Mouse (Mus musculus) gastrocnemius, adult 2 months (tissue): Measurements from ENCODE around the gene Vrk1. TPM values are rescaled to one million over a fixed set of nuclear protein-coding genes. Genes with fewer than 3 reads are reported as not detected.
A peak's percentile ranks its signal among the peaks of the same experiment; 100 is the strongest.

Source experiments
- DNase-seq: peaks from one replicate; pipeline ENCODE4 v3.0.0; 2022
- H3K27ac ChIP-seq: fragments of 200-600 bp; 2 replicates; pipeline ENCODE4 v1.8.1; 2022; ENCODE audit warnings: mild to moderate bottlenecking
- H3K4me3 ChIP-seq: fragments of 200-600 bp; 2 replicates; pipeline ENCODE4 v1.8.1; 2022; ENCODE audit warnings: mild to moderate bottlenecking, moderate library complexity
- CTCF ChIP-seq: fragments of 200-600 bp; IDR thresholded peaks from 2 replicates; pipeline ENCODE4 v1.8.1; 2022; ENCODE audit warnings: antibody characterized with exemption, mild to moderate bottlenecking, moderate library complexity
- intact Hi-C: fragments of 180-260 bp; cut with DNase I; formaldehyde crosslinking; loops from one replicate; pipeline ENCODE4 v1.15.1; 2025
- total RNA-seq, 2 experiments: library from RNA; stranded (reverse); gene quantifications; 2 replicates each; pipeline ENCODE4 v1.2.3; 2021

The Vrk1 gene
- total RNA-seq, 2 experiments from 2014 or later: 4.0 to 5.0 TPM

DNA sequence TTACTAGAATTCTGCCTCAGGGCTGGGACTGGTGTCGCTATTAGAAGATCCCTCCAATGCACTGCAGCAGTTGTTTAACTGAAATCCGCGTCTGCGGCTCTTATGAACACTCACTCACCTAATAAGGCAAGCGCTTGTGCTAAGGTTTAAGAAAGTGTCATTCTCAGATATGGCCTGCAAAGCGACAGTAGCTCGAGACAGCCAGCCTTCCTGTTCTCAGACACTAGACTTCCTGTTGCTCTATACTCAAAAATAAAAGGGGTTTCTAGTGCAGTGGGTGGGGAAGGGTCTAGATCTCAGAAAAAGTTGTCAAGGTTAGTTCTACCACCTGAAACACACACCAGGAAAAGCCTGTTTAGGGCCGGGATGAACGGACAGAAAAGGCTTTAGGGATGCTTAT lies 21.9 kb downstream of the Vrk1 start:
- TF ChIP-seq CTCF: no peak
- Histone ChIP-seq H3K4me3 (no peak overlapping the region), H3K27ac (no peak overlapping the region)
- intact Hi-C loops: no loop called here
- DNase-seq: no peak

DNA sequence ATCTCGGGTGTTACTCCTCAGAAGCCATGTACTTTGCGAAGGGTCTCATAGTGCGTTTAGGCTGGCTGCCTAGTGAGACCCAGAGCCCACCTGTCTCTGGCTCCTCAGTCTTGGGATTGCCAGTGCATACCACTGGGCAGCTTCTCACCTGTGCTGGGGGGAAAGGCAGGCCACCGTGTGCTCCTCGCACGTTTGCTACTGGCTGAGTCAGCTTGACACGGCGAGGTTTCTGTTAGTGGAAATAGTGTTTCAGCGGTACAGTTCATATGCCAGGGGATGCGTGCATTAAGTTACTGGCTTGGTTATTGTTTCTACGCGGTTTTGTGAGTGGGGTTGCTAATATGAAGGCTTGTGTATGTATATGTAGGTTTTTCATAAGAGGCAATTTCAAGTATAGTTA lies 22.3 kb downstream of the Vrk1 start:
- H3K27ac ChIP-seq: no peak overlapping the region
- H3K4me3 ChIP-seq: no peak overlapping the region
- DNase-seq: no peak
- intact Hi-C loops: no loop called here
- no peak for TF ChIP-seq CTCF

GRCm38 (mm10) chr12:106034267-106034666 lies 24.2 kb downstream of the Vrk1 start:
- TF ChIP-seq CTCF: no peak

DNA sequence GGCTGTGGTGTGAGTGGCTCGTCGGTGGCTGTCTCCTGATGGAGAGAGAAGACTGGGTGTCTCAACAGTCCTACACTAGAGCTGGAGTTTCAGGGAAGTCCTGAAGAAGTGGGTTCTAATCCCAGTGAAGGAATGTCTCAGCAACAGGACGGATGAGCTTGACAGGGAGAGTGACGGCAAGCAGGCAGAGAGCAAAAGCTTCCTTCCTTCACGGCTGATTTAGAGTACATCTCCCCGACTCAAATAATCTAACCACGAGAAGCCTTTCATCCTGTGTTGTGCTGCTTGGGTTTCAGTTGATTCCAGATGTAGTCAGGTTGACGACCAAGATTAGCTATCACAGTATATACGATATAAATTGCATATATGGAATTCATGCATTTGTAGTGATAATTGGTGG lies 24.7 kb downstream of the Vrk1 start:
- Histone ChIP-seq H3K4me3 (no peak overlapping the region), H3K27ac (no peak overlapping the region)
- intact Hi-C loops: no loop called here
- no peak for DNase-seq
- TF ChIP-seq CTCF: no peak

More at GRCm38 (mm10) chr12:106034267-106034666, 24.2 kb downstream of the Vrk1 start:
- DNase-seq: no peak
- H3K4me3 ChIP-seq: no peak overlapping the region
- intact Hi-C loops: no loop called here
- H3K27ac ChIP-seq: no peak overlapping the region

- no peak overlapping the region for H3K4me3 ChIP-seq
- intact Hi-C loops: no loop called here
- no peak overlapping the region for H3K27ac ChIP-seq
- no peak for TF ChIP-seq CTCF
- DNase-seq: no peak
These were observed 30.2 kb downstream of the Vrk1 start for GRCm38 (mm10) chr12:106040259-106040658.

DNA sequence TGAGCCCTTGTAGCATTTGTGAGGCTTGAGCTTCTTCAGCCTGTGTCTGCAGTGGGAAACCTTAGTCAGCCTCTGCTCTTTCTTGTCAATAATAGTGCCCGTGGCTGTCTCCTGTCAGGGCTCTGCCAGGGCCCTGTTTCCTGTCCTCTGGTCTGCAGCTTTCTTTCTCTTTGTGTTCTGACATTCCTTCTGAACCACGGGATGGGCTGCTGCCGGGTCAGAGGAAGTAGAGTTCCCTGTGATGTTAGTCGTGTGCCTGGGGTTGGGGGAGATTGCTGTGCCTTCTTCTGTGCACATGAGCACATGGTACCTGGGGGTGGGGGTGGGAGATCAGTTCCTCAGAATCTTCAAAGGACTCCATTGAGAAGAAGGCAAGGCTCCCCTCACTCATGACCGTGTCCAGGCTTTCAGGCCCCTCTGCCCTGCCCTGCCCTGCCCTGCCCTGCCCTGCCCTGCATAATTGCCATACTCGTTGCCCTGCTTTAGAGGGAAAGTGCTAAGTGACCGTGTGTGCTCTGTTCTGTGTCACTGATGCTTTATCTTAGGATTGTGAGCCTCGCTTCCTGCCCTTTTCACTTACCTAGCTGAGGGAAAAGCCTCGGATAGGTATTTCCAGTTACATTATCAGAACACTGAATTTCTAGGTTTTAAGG lies 36.2 kb downstream of the Vrk1 start:
- intact Hi-C loops: no loop called here
- H3K4me3 ChIP-seq: no peak overlapping the region
- no peak overlapping the region for H3K27ac ChIP-seq

GRCm38 (mm10) chr12:106052271-106052670 lies 42.2 kb downstream of the Vrk1 start:
- no peak for TF ChIP-seq CTCF
- DNase-seq: peak; percentile 38
- Histone ChIP-seq H3K27ac (peak overlapping the region; percentile 40; the same call in 1 of the 2 replicates), H3K4me3 (no peak overlapping the region)
- intact Hi-C loops: loop anchor here (5.0 kb wide), 1 partner anchor 40 kb away; the partner anchor contains the start of gene Vrk1

More for the DNA sequence above, 36.2 kb downstream of the Vrk1 start:
- no peak for TF ChIP-seq CTCF
- no peak for DNase-seq

DNA sequence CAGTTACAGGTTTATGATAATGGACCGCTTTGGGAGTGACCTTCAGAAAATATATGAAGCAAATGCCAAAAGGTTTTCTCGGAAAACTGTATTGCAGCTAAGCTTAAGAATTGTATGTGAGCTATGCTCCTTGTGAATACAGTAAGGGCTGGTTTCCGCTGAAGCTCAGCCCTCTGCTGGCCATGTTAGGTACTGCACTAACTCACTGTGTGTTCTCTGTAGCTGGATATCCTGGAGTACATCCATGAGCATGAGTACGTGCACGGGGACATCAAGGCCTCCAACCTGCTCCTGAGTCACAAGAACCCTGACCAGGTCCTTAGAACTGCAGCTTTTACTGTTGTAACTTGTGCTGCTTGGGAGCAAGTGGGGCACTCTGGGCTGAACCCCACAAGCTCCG lies 45.8 kb downstream of the Vrk1 start:
- Histone ChIP-seq H3K4me3 (no peak overlapping the region), H3K27ac (no peak overlapping the region)
- DNase-seq: peak; percentile 80
- peak; percentile 96 for TF ChIP-seq CTCF
- intact Hi-C loops: loop anchor here (5.0 kb wide), 1 partner anchor 218 kb away; no protein-coding TSS in a partner anchor

GRCm38 (mm10) chr12:106059873-106060573 lies 50.0 kb downstream of the Vrk1 start:
- DNase-seq: no peak
- no peak for TF ChIP-seq CTCF
- intact Hi-C loops: loop anchor here (5.0 kb wide), 1 partner anchor 223 kb away; no protein-coding TSS in a partner anchor

DNA sequence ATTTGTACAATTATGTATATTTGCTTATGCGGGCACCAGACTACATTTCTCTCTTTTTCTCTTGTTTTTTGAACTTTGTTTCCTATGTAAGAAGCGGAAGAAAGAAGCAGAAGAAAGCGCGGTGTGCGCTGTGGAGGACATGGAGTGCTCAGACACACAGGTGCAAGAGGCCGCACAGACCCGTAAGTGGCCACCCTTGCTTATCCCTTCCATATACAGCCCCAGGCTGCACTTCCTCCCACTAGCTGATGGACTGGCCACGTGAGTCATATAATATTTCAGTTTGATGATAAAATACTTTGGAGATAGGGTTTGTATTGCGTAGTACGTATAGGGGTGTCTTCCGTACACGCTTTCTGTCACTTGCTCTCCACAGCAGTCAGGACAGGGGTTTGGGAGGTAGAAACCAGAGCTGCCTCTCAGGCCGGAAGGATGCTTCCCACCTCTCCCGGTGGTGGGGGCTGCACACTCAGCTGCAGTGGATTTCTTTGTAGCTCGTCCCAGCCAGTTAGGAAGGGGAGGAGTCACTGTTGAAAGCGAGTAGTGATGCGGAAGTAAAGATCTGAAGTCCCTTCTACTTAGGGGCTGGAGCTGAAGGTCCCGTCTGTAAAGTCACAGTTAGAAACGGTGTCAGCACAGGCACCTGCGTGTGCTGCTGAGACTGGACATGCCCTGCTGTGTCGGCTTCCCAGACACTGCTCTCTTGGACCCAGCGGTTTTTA lies 60.6 kb downstream of the Vrk1 start:
- H3K27ac ChIP-seq: no peak overlapping the region
- intact Hi-C loops: no loop called here
- no peak for DNase-seq
- TF ChIP-seq CTCF: no peak
- no peak overlapping the region for H3K4me3 ChIP-seq

More at GRCm38 (mm10) chr12:106059873-106060573, 50.0 kb downstream of the Vrk1 start:
- Histone ChIP-seq H3K4me3 (no peak overlapping the region), H3K27ac (no peak overlapping the region)

DNA sequence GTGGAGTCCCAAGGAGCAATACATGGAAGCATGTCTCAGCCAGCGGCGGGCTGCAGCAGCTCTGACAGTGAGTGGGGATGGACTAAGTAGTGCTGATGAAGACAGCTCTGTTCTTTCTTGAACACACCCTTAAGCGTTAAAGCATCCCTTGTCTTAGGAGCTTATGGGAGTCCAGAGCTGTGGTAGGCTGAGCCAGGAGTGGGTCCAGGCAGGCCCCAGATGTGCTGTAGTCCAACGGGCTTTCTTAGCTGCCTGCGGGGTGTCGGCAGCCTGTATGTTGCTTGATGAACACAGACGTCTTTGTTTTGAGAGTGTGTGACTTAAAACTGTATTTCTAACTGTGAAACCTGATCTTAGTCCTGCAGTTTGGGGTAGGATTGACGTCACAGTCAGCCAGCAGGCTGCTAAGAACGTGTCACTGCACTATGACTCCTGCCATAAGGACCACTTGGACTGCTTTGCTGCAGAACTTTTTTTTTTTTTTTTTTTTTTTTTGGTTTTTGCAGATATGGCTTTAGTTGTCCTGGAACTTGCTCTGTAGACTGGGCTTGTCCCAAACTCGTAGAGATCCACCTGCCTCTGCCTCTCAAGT lies 61.6 kb downstream of the Vrk1 start:
- Histone ChIP-seq H3K4me3 (no peak overlapping the region), H3K27ac (no peak overlapping the region)
- TF ChIP-seq CTCF: no peak
- DNase-seq: no peak
- intact Hi-C loops: no loop called here

DNA sequence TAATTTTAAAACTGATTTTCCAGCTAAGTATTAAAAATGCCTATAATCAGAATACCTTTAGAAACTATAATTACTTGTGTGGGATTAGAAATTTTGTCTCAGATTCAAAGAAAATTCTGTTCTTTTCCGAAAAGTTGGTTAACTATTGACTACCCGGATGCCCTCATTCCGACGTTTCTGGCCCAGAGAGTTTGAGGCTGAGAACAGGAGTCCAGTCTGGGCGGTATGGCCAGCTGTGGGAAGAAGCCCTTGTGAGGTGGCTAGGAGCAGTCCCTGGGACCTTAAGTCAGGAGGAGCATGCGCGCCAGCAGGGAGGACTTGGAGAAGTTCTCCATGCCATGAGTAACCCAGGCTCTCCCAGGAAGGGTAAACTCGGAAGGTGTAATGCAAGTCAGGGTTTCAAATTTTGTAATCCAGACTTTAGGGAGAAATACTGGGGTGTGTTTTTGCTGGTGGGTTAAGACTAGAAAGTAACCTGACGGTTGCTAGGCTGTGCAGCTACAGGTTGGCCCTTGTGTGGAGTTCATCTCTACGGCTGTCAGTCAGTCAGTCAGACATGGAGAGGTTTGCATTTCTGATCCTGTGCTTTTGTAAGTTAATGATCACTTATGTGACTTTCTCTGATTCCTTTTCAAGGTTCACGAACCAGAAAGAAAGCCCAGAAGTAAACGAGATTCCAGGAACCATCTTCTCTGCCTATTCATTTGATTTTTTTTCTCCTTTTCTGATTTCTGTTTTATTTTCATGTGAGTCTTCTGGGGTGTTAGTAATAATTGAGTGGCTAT lies 64.5 kb downstream of the Vrk1 start:
- Histone ChIP-seq H3K4me3 (no peak overlapping the region), H3K27ac (no peak overlapping the region)
- intact Hi-C loops: no loop called here
- no peak for TF ChIP-seq CTCF
- DNase-seq: no peak
